Mouse (Mus musculus): ENCODE measurements around the gene Wfdc21.

- TF ChIP-seq GATA1 (IDR thresholded peaks at IDR 0.05; ENCODE audit: borderline replicate concordance, low read length) (no peak), FLI1 (IDR thresholded peaks at IDR 0.05; ENCODE audit: low read length) (no peak)
These were observed 10.9 kb upstream of the Wfdc21 start for GRCm38 (mm10) chr11:83735881-83736280.
